Comparison of ENCODE assay signal across 8 mouse cellular contexts in the genomic region with DNA sequence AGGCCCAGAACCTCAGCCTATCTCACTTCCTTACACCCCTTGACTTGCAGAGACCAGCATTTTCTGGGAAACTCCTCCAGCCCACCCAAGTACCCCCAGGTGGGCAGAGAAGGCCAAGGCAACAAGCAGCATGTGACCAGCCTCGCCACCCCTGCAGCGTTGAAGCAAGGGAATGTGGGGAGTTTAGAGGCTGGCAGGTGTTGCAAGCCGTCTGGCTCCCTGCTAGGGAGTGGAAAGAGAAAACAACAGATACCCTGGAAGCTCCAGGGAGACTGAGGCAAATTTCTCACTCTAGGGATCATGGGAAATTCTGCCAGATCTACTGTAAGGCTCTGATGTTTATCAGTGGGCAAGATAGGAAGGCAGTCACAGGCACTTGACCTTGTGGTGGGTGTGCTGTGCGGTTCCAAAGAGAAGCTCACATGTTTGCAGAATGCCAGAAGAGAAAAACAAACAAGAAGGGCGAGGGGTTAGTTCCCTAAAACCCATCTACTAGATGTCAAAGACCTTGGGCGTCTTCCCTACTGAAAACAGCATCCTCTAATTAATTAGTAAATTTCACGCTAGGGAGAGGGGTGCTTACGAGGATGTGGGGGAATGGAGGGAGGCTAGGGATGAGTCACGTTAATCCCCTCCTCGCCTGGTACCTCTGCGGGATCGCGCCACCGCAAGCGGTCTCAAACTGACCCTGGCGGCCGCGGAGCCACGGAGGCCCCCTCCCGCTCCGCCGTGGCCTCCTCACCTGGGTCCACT. TPM values are rescaled to one million over a fixed set of nuclear protein-coding genes. Genes with fewer than 3 reads are reported as not detected.
DNase-seq lines count a peak whose midpoint lies in the region; ATAC-seq and TF ChIP-seq lines count a peak whose summit lies in the region.

No protein-coding gene starts in this region.

- WGBS in cerebellum, adult 2 months: 8% methylated on average over 22 of the region's 22 CpGs
- 3% methylated on average over 21 of the region's 22 CpGs for WGBS in neural tube, embryonic 11.5 days
- WGBS in limb, embryonic 10.5 days: 3% methylated on average over 22 of the region's 22 CpGs
- WGBS in neural tube, embryonic 15.5 days: 3% methylated on average over 22 of the region's 22 CpGs

- no peak for TF ChIP-seq POLR2A in cerebellum, adult 2 months (IDR thresholded peaks at IDR 0.05; ENCODE audit: borderline replicate concordance, insufficient read depth, low read length)

- DNase-seq in cerebellum, adult 2 months: peak; percentile 27 to 33
- DNase-seq in cerebellum, postnatal 36 days: no peak
- no peak for DNase-seq in neural tube, embryonic 11.5 days (ENCODE audit: low spot score)
- no peak for DNase-seq in neural tube, embryonic 10.5 days (ENCODE audit: extremely low spot score, low spot score)
- DNase-seq in limb, embryonic 10.5 days (ENCODE audit: low spot score): no peak
- no peak for DNase-seq in spleen, adult 12 weeks (ENCODE audit: low spot score)
- DNase-seq in thymus, postnatal 4 days: no peak

- peak overlapping the region; percentile 76 for H3K27ac ChIP-seq in cerebellum, adult 2 months (ENCODE audit: insufficient read depth, low read length)
- 0 out of 2 replicates have a peak overlapping the region, but pooled peaks have one; percentile 44 for H3K27ac ChIP-seq in neural tube, embryonic 11.5 days (ENCODE audit: low read depth, low read length)
- peak overlapping the region; percentile 32 for H3K27ac ChIP-seq in limb, embryonic 10.5 days
- peak overlapping the region; percentile 95 for H3K27ac ChIP-seq in neural tube, embryonic 15.5 days (replicated peaks)

- TF ChIP-seq CTCF in cerebellum, adult 2 months (IDR thresholded peaks at IDR 0.05; ENCODE audit: borderline replicate concordance, insufficient read depth, low read depth, low read length): no peak

- ATAC-seq in neural tube, embryonic 11.5 days (ENCODE audit: insufficient read depth, low FRiP score, low TSS enrichment): peak; percentile 10
- ATAC-seq in neural tube, embryonic 15.5 days (ENCODE audit: low FRiP score): peak; percentile 62

- H3K4me2 ChIP-seq in neural tube, embryonic 11.5 days (ENCODE audit: low read depth): peak overlapping the region; percentile 96
- peak overlapping the region; percentile 63 for H3K4me2 ChIP-seq in neural tube, embryonic 15.5 days

- no peaks in the 10 kb centered on the region for H3K27me3 ChIP-seq in cerebellum, adult 2 months (ENCODE audit: control insufficient read depth, insufficient read depth, low read length)
- H3K27me3 ChIP-seq in neural tube, embryonic 11.5 days (ENCODE audit: control insufficient read depth, insufficient read depth, low read length): no peaks in the 10 kb centered on the region
- H3K27me3 ChIP-seq in limb, embryonic 10.5 days (ENCODE audit: low read depth, poor library complexity, severe bottlenecking): peaks cover 52% of the 10 kb centered on the region
- H3K27me3 ChIP-seq in neural tube, embryonic 15.5 days (replicated peaks): 0 out of 2 replicates have a peak, but pooled peaks cover 3% of the 10 kb centered on the region

- H3K4me3 ChIP-seq in cerebellum, adult 2 months (replicated peaks; ENCODE audit: insufficient read depth, low read depth, low read length): peak overlapping the region; percentile 69
- H3K4me3 ChIP-seq in neural tube, embryonic 11.5 days (ENCODE audit: low read depth, low read length): peak overlapping the region; percentile 77
- peak overlapping the region; percentile 68 for H3K4me3 ChIP-seq in limb, embryonic 10.5 days
- peak overlapping the region; percentile 85 for H3K4me3 ChIP-seq in neural tube, embryonic 15.5 days (replicated peaks)

- H3K4me1 ChIP-seq in cerebellum, adult 2 months (ENCODE audit: control insufficient read depth, insufficient read depth, low read length): peaks cover 7% of the 10 kb centered on the region
- 0 out of 2 replicates have a peak, but pooled peaks cover 4% of the 10 kb centered on the region for H3K4me1 ChIP-seq in neural tube, embryonic 11.5 days (ENCODE audit: control insufficient read depth, insufficient read depth, low read length)
- H3K4me1 ChIP-seq in limb, embryonic 10.5 days: peaks cover 15% of the 10 kb centered on the region
- peaks cover 49% of the 10 kb centered on the region for H3K4me1 ChIP-seq in neural tube, embryonic 15.5 days

- no peaks in the 10 kb centered on the region for H3K36me3 ChIP-seq in neural tube, embryonic 11.5 days (ENCODE audit: control insufficient read depth, insufficient read depth, low read length)
- H3K36me3 ChIP-seq in limb, embryonic 10.5 days: no peaks in the 10 kb centered on the region
- no peaks in the 10 kb centered on the region for H3K36me3 ChIP-seq in neural tube, embryonic 15.5 days

- peak overlapping the region; percentile 79 for H3K9ac ChIP-seq in neural tube, embryonic 11.5 days (ENCODE audit: low read length)
- H3K9ac ChIP-seq in neural tube, embryonic 15.5 days (replicated peaks): peak overlapping the region; percentile 92

- no peaks in the 10 kb centered on the region for H3K9me3 ChIP-seq in neural tube, embryonic 11.5 days (ENCODE audit: control insufficient read depth, low read length)
- H3K9me3 ChIP-seq in limb, embryonic 10.5 days (replicated peaks): no peaks in the 10 kb centered on the region
- H3K9me3 ChIP-seq in neural tube, embryonic 15.5 days (replicated peaks): no peaks in the 10 kb centered on the region

RNA-seq across cellular contexts. Expression of a gene that starts 0.8 kb away (rescaled TPM):
- polyA plus RNA-seq in cerebellum, adult 2 months (2012; rRNA removed): 119 and 131 TPM in 2 replicates
- polyA plus RNA-seq in neural tube, embryonic 11.5 days (2014; fragmentation: Nextera tagmentation; extraction: Ambion mirVana): 4.6 and 4.8 TPM in 2 replicates
- 0.14 and 0.30 TPM in 2 replicates for polyA plus RNA-seq in limb, embryonic 10.5 days (2016; fragmentation: Nextera tagmentation; extraction: Ambion mirVana)
- polyA plus RNA-seq in neural tube, embryonic 15.5 days (2015; fragmentation: Nextera tagmentation; extraction: Ambion mirVana): 28.6 and 33.0 TPM in 2 replicates

RNA-seq across cellular contexts. Expression of a gene that starts 36.8 kb away (rescaled TPM):
- polyA plus RNA-seq in cerebellum, adult 2 months (2012; rRNA removed): 0.10 and 0.13 TPM in 2 replicates
- 0.19 TPM in 2 replicates for polyA plus RNA-seq in neural tube, embryonic 11.5 days (2014; fragmentation: Nextera tagmentation; extraction: Ambion mirVana)
- polyA plus RNA-seq in limb, embryonic 10.5 days (2016; fragmentation: Nextera tagmentation; extraction: Ambion mirVana): not detected in 2 replicates
- 0.33 and 0.36 TPM in 2 replicates for polyA plus RNA-seq in neural tube, embryonic 15.5 days (2015; fragmentation: Nextera tagmentation; extraction: Ambion mirVana)

RNA-seq across cellular contexts. Expression of a gene that starts 59.2 kb away (rescaled TPM):
- polyA plus RNA-seq in cerebellum, adult 2 months (2012; rRNA removed): 1.2 and 1.3 TPM in 2 replicates
- 1.3 and 1.4 TPM in 2 replicates for polyA plus RNA-seq in neural tube, embryonic 11.5 days (2014; fragmentation: Nextera tagmentation; extraction: Ambion mirVana)
- 0.55 and 0.73 TPM in 2 replicates for polyA plus RNA-seq in limb, embryonic 10.5 days (2016; fragmentation: Nextera tagmentation; extraction: Ambion mirVana)
- 1.2 and 2.8 TPM in 2 replicates for polyA plus RNA-seq in neural tube, embryonic 15.5 days (2015; fragmentation: Nextera tagmentation; extraction: Ambion mirVana)

Comparison
In these comparisons a context has a peak if more than half of its experiments do, and no peak if none do; other contexts are left out.
1. DNase-seq: peak in cerebellum, adult 2 months (2 of 2); none in cerebellum, postnatal 36 days (0 of 2), neural tube, embryonic 11.5 days (single experiment), neural tube, embryonic 10.5 days (single experiment), limb, embryonic 10.5 days (single experiment), spleen, adult 12 weeks (single experiment) and thymus, postnatal 4 days (single experiment).
2. H3K27ac ChIP-seq: peak in every context shown above with its lines; median percentile 95 in neural tube, embryonic 15.5 days; 76 in cerebellum, adult 2 months; 44 in neural tube, embryonic 11.5 days; 32 in limb, embryonic 10.5 days.
3. Peak in every context shown above with its lines, with median percentiles within 50 percentile points of each other: H3K4me3 ChIP-seq.